Mouse (Mus musculus) CD8-positive naive resting alpha-beta T cell, adult 2 months (primary cell): ENCODE results near the gene Irf2.

ENCODE experiments used
- DNase-seq, 2 experiments: peaks; one replicate each; pipeline ENCODE4 v3.0.0; 2022; ENCODE audit warnings: low read depth in 2 of 2, low spot score in 2 of 2

The Irf2 gene

GRCm38 (mm10) chr8:46869521-46869925 lies 130.0 kb downstream of the Irf2 start:
- DNase-seq: no peak

DNA sequence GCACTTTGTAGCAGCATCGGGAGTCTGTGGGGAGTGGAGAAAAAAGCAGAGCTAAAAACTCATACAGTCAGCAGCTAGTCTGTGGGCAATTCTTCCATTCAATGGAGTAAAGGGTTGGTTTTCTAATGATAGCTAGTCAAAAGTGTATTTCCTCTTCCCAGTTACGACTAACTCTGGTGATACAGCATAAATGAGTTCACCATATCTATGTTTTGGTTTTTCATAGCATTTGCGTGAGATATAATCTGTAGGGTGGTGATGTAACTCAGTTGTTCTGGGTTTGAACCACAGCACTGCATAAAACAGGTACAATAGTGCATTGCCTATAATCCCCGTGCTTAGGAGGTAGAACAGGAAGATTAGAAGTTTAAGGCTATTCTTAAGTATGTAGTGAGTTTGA lies 131.6 kb downstream of the Irf2 start:
- DNase-seq: no peak

DNA sequence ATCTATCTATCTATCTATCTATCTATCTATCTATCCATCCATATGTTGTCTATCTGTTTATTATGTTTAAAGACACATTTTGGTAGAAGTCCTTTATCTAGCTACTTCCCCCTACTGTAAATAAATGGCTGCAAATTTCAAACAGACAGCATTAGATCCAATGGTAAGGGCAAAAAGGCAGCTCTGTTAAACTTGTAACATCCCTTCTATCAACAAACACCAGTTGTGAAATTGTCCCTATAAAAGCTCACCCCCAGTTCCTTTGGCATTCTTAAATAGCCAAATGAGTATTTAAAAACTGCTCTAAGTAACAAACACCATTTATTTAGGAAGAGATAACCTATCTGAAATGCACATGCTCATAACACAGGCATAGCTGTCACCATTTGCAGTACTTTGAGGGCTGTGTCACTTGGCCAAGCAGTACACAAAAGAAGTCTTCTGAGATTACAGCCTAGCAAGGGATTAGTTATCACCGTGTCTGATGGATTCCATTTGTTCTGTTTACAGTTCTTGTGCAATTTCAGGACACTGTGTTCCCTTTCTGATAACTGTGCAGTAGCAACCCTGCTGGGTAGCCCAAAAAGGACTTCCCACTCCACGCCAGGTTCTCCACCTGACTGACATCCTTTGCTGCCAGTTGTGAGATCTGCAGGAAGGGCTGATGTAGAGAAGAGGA lies 136.2 kb downstream of the Irf2 start:
- no peak for DNase-seq

DNA sequence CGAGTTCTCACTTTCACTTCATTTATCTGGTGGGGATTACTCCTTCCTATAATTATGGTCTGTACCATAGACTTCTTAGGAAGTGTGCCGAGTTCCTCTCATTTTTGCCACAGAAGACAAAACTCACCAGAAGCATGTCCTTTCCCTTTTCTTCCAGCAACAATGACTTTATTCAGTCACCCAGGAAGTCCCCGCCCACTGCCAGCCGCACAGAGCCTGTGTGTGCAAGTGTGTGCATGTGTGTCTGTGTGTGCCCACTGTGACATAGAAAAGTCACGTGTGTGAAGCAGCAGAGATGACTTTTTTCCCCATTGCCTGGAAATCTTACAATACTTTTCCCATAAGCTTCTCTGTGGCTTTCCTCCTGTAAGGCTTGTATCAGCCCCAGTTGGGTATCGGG lies 141.8 kb downstream of the Irf2 start:
- no peak for DNase-seq

GRCm38 (mm10) chr8:46881755-46882419 lies 142.4 kb downstream of the Irf2 start:
- DNase-seq: no peak

GRCm38 (mm10) chr8:46882743-46883142 lies 143.2 kb downstream of the Irf2 start:
- DNase-seq: no peak

GRCm38 (mm10) chr8:46883232-46884000 lies 143.9 kb downstream of the Irf2 start:
- no peak for DNase-seq

- no peak for DNase-seq
Observed at GRCm38 (mm10) chr8:46885786-46886185, 146.3 kb downstream of the Irf2 start.

DNA sequence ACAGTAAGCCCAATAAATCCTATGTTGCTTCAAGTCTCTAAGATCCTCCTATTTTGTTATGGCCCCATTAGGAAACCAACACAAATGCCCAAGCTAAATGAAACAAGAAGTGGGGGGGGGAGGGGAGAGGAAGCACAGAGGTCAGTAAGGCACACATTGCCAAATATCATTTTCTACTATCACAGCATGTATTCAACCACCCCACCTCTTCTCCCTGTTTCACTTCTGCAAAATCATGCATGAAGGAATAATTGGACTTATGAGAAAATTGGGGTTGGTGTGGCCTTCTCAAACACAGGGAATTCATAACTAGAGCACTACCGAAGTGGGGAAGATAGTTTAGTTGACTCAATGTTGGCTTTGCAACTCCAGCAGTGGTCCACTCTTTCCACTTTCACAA lies 146.7 kb downstream of the Irf2 start:
- no peak for DNase-seq

GRCm38 (mm10) chr8:46887396-46887795 lies 147.9 kb downstream of the Irf2 start:
- no peak for DNase-seq

- no peak for DNase-seq
Observed at GRCm38 (mm10) chr8:46888575-46888974, 149.0 kb downstream of the Irf2 start.

DNA sequence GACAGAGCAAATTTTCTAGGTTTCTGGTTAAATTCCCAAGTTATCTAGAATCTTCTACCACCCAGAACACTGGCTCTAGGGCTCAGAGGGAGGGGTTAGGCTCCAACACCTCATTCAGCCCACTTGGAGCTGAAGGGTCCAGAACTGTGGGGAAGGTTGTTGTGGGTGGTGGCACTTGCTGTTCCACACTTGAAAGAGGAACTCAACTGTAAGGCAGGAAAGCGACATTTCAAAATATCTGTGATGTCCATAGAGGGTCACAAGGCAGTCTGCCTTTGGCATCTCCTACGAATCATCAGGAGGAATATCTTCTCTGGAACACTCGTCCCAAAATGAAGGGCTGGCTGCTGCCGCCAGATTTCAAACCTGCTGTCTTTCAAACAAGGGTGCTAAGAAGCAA lies 150.7 kb downstream of the Irf2 start:
- no peak for DNase-seq

DNA sequence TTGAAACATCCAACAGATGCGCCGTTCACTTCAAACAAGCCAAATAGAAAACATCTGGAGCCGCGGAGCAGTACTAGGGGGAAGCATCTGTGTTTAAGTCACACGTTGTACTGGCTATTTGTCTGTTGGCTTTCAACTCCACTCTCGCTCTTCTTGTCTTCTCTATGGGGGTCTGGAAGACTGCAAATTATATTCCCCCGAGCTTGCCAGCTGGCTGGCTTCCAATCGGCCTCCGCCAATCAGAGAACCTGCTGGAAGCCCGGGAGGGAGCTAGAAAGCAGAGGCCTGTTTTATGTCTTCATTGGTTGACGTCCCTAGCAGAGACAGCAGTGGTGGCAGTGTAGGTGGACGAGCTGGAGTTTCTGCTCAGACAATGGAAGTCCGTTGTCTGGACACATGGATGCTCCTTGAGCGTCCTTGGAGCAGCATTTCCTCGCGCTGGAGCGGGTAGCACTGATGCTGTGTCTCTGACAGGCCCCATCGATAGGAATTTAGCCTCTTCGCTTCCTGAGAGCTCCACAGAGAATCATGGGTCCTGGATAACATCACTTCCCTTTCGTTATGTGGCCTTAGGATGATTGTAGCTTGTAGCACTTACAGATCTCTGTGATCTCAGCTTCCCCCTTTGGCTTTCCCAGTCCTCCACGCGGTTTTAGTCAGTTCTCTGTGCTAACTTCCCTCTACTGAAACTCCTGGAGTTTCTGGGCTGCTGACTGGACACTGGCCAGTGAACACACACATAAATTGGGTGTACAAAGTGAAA lies 153.2 kb downstream of the Irf2 start:
- no peak for DNase-seq

DNA sequence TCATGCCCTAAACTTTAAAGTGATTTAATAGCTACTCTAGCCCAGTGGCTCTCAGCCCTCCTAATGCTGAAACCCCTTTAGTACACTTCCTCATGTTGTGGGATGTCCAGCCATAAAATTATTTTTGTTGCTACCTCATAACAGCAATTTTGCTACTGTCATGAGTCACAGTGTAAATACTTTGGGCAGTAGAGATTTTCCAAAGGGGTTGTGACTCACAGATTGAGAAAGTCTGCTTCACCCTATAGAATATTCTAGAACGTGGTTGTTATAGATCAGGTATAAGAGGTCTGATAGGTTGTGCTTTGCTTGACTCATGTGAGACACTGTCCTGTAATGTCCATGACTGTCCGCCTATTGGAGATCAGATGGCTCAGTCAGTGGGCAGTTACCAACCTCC lies 154.9 kb downstream of the Irf2 start:
- DNase-seq: no peak

DNA sequence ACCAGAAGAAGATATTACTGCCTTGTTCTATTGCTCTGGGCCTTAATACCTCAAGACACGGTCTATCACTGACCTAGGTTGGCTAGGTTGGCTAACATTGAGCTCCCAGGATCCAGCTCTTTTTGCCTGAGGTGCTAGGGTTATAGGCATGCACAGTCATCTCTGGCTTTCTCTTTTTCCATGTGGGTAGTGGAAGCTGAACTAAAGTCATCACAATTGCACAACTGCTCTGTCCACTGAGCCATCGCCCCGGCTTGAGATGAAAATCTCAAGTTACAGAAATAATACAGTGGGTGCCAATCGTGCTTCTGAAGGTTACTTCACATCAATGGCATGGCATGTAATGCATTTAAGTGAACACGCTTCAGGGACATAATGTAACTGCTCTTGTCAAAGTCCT lies 156.5 kb downstream of the Irf2 start:
- DNase-seq: no peak

GRCm38 (mm10) chr8:46896704-46897103 lies 157.2 kb downstream of the Irf2 start:
- no peak for DNase-seq
